Mouse (Mus musculus) left cerebral cortex, postnatal 25 days (tissue): ENCODE data around the gene Rasgef1b. TPM values are rescaled to one million over a fixed set of nuclear protein-coding genes. Genes with fewer than 3 reads are reported as not detected.

Source experiments
- DNase-seq, 2 experiments: peaks; one replicate each; pipeline ENCODE4 v3.0.0; 2022; ENCODE audit warnings: low spot score in 2 of 2, mixed read lengths in 1 of 2
- intact Hi-C: fragments of 180-260 bp; cut with DNase I; formaldehyde crosslinking; loops from one replicate; pipeline ENCODE4 v1.15.1; 2025
- total RNA-seq, 2 experiments: library from RNA; stranded (reverse); gene quantifications; 2 replicates each; pipeline ENCODE4 v1.2.3; 2021

The Rasgef1b gene
- total RNA-seq, 2 experiments from 2014 or later: 73.1 to 92.6 TPM

DNA sequence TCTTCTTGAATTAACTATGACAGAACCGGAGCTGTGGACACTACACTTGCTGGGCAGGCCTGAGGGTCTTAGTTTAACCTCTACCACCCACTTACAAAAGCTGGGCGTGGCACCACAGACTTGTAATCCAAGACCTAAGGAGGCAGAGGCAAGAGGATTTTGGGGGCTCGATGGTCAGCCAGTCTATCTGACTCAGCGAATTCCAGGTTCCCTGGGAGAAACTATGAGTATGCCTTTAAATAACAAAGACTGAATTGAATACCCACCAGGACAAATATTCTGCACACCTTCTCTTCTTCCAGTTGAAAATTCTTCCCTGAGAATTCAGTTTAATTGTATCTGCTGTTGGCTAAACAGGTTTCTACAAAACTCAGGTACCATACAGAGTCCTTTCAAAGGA, 440.6 kb downstream of the Rasgef1b start:
- intact Hi-C loops: loop anchor here (1.0 kb wide), 1 partner anchor 72 kb away; no protein-coding TSS in a partner anchor
- no peak for DNase-seq

DNA sequence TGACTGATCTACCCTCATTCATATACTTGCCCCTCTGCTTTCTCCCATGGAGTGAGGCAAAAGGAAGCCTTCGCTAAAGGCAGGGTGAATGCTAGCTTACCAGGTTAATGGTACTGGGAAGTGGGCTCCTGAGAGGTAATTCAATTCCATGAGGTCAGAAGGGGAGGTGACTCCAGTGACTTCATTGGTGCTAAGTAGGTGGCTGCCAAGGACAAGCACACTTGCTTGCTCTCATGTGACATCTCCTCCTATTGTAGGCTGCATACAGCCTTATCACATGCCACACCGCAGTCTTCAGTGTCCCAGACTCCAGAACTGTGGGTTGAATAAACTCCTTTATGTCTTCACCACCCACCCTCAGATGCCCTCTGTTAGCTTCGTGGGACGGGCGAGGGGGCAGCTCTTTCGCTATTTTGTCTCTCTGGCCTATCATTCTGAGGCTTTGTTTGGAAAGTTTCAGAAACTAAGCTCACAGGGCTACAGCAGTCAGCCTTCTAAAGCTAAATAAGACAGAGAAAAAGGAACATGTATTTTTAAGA, 441.1 kb downstream of the Rasgef1b start:
- intact Hi-C loops: loop anchor here (1.0 to 2.0 kb wide), 2 partner anchors 35 to 73 kb away; no protein-coding TSS in a partner anchor
- peak in 1 of 2 experiments; percentile 85 for DNase-seq

DNA sequence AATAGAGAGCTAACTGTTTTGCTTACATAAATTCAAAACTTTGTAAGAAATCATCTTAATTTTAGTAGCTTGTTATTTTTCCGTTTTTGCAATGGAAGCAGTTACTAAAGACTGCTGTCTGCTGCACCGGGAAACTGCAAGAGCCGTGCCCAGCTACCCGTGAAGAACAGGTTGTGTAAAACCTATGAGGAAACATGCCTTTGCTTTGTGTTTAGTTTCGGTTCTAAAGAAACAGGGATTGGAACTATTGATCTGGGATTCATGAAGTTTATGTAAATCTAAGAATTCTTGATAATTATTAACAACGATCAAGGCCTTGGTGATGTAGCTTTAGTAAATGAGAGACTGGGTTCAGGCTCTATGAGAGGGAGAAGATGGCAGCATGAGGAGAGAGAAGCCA, 442.3 kb downstream of the Rasgef1b start:
- no peak for DNase-seq
- intact Hi-C loops: loop anchor here (2.0 kb wide), 1 partner anchor 34 kb away; no protein-coding TSS in a partner anchor

DNA sequence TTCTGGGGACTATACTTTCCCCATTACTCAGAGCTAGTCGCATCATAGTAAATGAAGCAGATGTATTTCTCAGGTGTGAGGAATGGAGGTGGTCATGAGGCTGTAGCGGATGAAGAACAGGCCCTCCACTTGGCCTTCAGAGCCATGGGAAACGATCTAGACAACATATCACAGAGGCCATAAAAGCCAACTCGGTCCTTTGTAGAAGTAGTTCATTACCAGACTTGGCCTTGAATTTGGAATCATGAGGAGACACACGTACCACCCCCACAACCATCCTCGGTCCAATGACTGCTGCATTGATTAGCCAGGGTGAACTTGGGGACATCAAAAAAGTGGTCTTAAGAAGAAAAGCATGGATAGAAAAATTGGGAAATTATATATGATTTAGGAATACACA, 442.8 kb downstream of the Rasgef1b start:
- intact Hi-C loops: loop anchor here (2.0 kb wide), 1 partner anchor 33 kb away; no protein-coding TSS in a partner anchor
- no peak for DNase-seq

DNA sequence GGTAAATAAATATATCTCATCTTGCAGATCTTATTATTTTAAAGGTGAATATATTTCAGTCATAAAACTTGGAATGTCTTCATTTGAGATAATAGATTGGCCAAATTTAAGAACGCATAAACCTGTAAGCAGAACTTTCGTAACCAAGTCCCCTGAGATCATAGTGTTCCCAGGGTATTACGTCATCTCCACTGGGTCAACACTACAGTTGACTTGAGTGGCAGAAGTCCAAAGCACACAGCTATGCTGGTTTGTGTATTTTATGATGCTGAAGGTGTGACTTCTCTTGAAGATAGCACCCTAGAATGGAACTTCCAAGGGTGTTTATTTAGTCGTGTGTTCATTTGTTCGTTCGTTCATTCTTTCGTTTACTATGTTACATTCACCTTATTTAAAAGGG, 444.5 kb downstream of the Rasgef1b start:
- DNase-seq: no peak
- intact Hi-C loops: no loop called here

DNA sequence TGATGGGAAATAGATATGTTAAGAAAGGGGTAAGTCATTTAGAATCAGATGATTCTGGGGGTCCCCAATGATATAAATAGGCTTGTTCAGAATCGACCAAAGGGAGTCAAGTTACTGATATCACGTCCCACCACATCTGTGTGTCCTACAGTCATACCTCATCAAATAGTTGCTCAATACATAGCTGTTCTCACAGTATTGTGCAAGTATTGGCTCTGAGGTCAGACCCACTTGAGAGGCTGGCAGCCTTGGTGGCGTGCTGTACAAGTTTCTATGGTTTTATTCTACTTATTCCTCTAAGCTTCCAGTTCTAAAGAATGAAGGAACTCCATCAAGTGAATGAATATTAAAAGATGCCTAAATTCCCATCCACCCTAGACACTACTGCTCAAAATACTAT, 445.2 kb downstream of the Rasgef1b start:
- intact Hi-C loops: no loop called here

DNA sequence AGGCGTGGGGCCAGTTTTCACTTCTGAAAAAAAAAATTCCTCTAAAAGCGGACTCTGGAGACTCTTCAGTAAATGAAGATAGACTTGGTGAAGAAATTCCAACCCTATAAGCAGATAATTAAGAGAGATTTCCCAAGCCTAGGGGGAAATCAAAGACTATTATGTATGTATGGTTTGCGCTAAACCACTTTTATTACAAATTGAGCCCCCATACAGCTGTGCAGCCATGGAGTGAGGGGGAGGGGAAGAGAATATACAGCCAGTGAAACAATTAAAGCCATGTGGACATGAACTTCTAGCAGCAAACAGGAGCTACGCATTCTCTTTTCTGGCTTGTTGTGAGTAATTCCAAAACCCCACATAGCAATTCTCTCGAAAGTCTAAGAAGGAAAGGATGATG, 448.3 kb downstream of the Rasgef1b start:
- intact Hi-C loops: no loop called here
- no peak for DNase-seq

More for the DNA sequence above, 445.2 kb downstream of the Rasgef1b start:
- no peak for DNase-seq

DNA sequence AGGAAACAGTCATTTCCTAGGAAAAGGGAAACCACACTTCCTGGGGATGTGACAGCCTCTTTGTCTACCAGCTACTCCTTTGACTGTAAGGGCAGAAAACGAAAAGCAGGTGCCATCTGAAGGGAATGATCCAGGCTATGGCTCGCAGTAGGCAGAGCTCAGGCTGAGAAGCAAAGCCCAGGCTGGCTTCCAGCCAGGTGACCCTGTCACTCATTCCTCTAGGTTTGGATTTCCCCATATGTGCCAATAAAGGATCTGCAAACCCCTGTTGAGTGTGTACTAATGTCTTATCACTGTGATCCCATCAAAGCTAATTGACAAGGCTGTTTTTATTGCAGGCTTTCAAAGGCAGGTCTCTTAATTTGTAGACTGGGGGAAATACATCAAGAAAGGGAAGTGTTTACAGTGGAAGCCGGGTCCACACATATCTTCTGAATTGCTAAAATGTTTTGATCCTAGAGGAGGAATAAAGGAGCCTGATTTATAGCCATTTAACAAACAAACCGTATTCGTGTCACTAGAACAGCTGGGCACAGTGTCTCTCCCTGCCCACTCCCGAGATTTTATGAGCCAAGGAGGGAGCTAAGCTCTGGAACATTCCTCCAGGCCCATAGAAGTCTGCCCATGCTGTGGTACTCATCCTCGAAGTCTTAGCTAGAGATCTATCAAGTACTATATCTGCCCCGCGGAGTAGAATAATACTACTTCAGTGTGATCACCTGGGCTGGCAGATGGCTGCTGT, 449.7 kb downstream of the Rasgef1b start:
- intact Hi-C loops: no loop called here
- no peak for DNase-seq

DNA sequence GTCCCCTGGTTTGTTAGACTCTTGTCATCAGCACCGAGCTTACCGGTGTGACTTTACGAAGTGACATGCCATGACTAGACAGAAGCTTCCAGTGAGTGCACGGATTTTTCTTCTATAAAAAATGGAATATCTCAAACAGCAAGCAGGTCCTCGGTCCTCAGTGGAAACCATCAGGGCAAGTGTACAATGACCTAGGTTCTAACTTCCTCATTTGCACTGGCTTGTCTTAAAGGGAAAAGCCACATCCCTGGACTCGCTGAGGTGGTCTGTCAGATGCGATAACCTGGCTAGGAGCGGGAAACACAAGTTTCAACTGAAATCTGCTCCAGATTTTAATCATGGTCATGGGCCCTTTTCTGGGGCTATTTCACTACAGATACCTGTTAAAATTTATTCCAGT, 450.5 kb downstream of the Rasgef1b start:
- intact Hi-C loops: no loop called here
- DNase-seq: no peak

DNA sequence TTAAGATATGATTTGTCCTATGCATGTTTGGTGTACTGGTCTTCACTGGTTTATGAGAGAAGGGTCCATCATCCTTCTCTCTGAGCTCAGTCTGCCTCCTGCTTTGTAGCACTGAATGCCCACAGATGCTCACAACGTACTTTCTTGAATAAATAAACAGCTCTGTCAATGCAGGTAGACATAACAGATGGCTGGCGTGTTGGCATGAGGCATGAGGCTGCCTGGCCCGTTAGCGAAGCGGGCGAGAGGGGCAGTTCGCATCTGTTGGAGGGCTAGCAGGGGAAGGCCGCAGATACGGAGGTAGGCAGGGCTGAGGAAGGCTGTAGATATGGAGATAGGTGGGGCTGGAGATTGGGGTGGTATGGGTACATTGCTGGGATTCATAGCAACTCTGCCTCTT, 451.3 kb downstream of the Rasgef1b start:
- intact Hi-C loops: no loop called here
- DNase-seq: no peak

DNA sequence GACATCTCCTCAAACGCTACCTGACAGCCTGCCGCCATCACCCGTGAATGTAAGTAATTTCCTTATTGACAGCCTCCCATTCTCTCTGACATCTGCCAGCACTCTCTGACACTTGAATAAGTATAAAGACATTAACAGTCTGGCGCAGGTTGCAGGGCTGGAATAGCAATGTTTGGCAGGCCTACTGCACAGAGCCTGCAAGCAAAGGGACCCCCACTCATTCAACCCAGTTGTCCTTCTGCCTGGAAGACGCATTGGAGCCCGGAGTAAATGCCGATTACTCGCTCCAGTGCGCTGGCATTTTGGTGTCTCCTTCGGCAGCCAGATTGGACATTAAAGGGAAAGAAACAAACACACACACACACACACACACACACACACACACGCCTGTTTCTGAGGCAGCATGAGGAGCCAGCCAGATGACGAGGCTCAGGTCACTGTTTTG, 454.7 kb downstream of the Rasgef1b start:
- DNase-seq: no peak
- intact Hi-C loops: no loop called here

DNA sequence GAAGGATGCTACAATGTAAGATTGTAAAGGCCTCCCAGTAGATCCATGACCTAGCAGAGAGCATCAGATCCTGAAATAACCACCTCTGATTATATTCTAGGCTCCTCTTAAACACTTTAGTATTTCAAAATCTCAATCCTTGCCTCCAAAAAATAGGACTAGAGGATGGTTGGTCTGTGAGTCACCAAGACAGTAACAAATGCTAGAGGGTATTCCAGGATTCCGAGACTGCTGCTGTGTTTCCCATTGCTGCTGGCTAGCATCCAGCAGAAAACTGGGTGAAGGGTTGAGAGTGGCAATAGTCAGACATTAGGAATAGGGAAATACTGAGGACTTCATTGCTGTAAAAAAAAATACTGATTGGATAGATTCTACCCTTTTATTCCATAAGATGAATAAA, 457.3 kb downstream of the Rasgef1b start:
- intact Hi-C loops: no loop called here
- no peak for DNase-seq

DNA sequence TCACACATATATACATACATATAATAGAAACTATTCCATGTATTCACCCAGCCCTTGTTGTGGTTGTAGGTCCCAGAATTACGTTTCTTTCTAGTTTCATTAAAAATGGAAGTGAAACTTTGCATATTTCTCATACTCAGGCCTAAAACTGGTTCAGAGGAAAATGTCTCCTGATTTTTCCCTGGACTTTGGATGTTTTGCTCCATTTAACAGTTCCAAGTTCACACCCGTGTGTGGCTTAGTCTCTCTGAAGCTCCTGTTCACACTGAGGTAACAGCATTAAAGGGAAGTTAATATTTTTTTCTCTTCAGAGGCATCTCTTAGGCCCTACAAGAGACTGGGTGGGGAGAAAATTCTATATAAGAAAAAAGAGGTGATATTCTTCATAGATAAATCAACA, 459.7 kb downstream of the Rasgef1b start:
- intact Hi-C loops: no loop called here

DNA sequence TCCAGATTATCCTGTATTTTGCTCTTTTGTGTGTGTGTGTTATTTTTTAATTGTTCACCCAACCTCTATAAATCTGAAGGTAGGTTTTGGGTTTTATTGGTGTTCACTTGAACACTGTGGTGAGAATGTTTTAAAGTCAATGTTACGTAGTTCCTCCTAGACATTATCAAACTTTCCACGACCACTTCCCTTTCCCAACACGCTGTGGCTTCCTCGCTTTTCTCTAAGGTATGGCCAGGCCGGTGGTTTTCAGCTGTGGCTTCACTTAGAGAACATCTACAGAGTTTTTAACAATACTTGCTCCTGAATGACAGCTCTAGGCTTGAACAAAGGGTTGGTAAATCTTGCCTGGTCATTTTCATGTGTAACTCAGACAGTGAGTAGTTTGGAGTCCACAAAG, 461.5 kb downstream of the Rasgef1b start:
- no peak for DNase-seq
- intact Hi-C loops: no loop called here

More for the DNA sequence above, 459.7 kb downstream of the Rasgef1b start:
- no peak for DNase-seq

DNA sequence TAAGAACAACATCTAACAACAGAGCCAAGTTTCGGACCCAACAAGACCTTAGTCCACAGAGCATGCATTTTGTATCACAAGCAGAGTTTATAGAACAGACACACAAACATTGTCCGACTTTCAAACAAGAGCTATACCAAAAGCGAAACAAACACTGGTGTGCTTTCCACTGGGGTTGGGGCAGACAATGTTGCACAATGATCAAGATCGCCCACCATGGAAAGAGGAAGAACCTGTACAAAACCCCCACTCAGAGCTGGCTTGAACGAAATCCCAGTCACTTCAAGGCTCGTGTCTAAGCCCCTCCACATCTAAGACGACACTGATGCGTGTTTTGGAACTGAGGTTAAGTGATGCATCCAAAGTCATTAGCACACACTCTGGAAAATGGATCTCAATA, 462.6 kb downstream of the Rasgef1b start:
- DNase-seq: no peak
- intact Hi-C loops: no loop called here

DNA sequence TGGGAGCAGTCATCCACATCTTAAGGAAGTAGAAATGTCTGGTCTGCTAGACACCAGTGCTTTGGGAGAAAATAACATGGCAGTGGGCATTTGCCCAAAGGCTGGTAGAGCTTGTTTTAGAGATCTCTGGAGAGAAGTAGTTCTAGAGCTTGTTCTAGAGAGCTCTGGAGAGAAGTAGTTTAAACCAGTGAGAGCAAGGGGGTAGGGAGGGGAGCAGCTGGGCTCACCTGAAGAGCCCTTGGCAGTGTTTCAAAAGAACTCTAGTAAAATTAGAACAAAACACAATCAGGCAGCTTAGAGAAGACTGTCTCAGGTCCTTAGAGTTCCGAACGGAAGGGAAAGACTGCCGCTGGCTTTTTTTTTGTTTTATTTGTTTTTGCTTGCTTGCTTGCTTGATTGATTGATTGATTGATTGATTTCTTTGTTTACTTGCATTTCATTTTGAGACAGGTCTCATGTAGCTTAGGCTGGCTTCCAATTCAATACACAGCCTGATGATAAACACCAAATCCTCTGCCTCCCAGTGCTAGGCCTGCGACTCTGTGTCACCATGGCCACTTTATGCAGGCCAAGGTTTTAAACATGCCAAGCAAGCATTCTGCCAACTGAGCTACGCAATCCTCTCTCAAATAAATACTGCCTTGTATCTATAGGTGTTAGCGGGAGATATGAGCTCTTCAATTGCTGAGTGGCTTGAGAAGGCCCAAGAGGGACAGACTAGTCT, 466.5 kb downstream of the Rasgef1b start:
- DNase-seq: no peak
- intact Hi-C loops: no loop called here

DNA sequence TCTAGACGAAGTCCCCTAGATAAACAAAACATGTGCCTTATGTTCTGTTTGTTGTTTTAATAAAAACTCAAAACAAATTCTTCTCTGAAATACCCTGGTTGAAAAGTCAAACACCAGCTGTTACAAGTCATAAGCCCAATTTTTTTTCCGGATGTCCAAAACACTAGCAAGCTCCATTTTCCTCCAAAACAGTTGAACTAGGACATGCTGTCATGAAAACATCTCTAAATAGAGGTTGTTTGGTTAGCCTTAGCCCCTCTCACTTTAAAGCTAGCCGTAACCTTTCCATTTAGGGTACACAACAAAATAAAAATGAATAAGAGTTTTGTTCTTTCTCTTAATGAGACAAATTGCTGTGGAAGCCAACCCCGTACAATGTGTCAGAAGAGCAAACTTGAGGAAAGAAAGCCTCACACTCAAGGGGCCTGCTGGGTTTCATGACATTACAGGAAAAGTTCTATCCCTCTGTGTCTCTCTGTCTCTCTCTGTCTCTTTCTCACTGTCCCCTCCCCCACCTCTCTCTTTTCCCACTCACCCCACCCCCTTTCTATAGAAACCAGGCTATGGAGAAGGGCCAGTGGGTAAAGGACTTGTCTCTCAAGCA, 467.6 kb downstream of the Rasgef1b start:
- DNase-seq: no peak
- intact Hi-C loops: no loop called here

DNA sequence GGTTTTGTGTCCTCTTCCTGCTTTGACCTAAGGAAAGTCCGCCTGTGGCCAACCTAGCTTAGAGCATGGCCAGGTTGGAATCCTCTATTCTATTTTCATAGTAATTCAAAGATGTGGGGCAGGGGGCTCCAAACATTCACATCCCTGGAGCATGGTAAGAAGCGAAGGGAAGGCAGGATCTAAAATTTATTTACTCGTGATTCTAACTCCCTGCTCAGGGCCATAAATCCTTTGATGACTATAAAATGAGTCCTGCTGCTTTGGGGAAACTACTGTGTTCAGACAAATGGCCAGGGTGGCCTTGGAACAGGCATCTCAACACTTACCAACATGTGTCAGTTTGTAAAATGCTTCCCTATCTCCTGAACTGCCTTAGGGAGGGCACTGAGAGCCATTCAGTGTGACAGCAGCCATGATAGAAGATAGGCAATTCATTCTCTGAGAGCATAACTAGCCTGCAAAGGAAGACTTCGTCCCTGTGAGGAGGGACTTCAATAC, 470.8 kb downstream of the Rasgef1b start:
- intact Hi-C loops: no loop called here
- no peak for DNase-seq

DNA sequence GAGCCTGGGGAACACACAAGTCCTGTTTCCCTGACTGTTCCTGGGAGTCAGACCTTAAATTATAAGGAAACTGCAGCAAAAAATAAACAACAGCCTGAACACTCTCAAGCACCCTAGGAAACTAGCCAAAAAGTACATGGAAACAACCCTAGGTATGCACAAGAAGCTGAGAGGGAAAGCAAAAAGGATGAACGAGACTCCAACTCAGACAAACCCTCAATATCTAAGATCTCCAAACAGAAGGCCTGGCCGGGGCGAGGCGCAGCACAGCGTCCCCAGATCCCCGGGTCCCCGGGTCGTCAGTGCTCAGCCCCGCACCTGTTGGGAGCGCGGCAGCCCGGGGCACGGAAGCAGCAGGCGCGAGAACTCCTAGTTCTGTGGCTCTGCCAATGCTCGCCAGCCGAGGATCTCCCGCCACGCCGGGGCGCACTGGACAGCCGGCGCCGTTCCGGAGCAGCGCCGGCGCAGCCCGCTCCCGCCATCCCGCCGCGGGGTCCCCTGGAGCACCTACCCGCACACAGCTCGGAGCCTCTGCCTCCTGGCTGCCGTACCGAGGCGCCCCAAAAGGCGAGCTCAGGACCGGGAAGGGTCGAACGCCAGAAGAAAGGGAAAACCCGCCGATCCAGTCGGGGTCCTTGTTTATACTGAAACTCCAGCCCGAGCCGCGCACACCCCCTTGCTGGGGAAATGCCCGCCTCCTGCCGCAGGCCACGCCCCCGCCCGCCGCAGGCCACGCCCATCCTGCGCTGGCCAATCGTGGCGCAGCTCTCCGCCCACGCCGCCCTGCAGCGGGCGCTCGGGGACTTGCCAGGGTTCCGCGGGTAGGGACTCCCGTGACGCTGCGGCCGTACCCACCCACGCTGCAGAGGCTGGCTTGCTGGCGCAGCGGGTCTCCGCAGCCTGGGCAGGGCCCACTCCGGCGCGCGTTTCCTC, 476.4 kb downstream of the Rasgef1b start:
- intact Hi-C loops: loop anchor here (1.0 to 5.0 kb wide), 5 partner anchors 34 to 210 kb away; no protein-coding TSS in a partner anchor
- DNase-seq: peak; percentile 98
